Mouse (Mus musculus) cortical plate, adult 2 months (tissue): ENCODE measurements around the gene Olfr9.

Experiments used
- CTCF ChIP-seq: fragments of 200-500 bp; IDR thresholded peaks from 2 replicates; pipeline ENCODE4 v1.5.1; 2011; ENCODE audit warnings: mild to moderate bottlenecking, control low read depth, low read length; ENCODE audit not compliant: insufficient read depth; ENCODE audit errors: extremely low read depth
- POLR2A ChIP-seq: fragments of 200-500 bp; IDR thresholded peaks from 2 replicates; pipeline ENCODE4 v1.6.1; 2011; ENCODE audit warnings: mild to moderate bottlenecking, low read length, control low read depth; ENCODE audit not compliant: insufficient read depth; ENCODE audit errors: extremely low read depth

DNA sequence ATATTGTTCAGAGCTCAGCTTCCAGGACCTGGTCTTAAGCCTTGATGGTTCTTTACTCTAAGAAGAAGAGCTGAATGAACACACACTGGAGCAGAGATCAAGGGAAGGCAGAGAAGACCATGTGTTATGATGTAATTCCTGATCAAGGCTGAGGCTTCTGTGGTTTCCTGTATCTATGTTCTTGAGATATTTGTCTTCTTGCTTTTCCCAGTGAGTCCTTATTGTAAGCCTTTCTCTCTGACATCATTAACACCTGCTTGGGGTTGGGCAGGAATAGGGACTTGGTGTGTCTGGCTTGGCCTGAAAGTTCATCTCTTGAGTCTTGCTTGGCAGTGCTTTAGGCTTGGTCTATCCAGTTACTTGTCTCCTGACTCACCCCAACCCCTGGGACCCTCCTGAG is 1.8 kb downstream of the Olfr9 start:
- TF ChIP-seq POLR2A = no peak
- TF ChIP-seq CTCF = no peak
